Mouse (Mus musculus) brain, embryonic 14.5 days (tissue): ENCODE data around the gene Prickle2. TPM values are rescaled to one million over a fixed set of nuclear protein-coding genes. Genes with fewer than 3 reads are reported as not detected.

ENCODE experiments used
- DNase-seq: peaks from one replicate; pipeline ENCODE4 v3.0.0-alpha.2; 2011; ENCODE audit warnings: low read depth
- CTCF ChIP-seq: fragments of 200-500 bp; IDR thresholded peaks from 2 replicates; pipeline ENCODE4 v1.5.1; 2012; ENCODE audit warnings: inconsistent platforms, mild to moderate bottlenecking, moderate library complexity, borderline replicate concordance; ENCODE audit not compliant: insufficient read depth, insufficient read length; ENCODE audit errors: extremely low read depth
- POLR2A ChIP-seq: fragments of 200-500 bp; IDR thresholded peaks from 2 replicates; pipeline ENCODE4 v1.6.1; 2012; ENCODE audit warnings: mild to moderate bottlenecking, inconsistent platforms, borderline replicate concordance; ENCODE audit not compliant: poor library complexity, insufficient read depth, insufficient read length, severe bottlenecking; ENCODE audit errors: extremely low read depth
- polyA plus RNA-seq: library from polyadenylated mRNA; depleted of rRNA; stranded (reverse); fragments of >200 nt; gene quantifications from 2 replicates; pipeline ENCODE4 v1.2.3, GENCODE M21; 2012

Gene Prickle2
- polyA plus RNA-seq, 1 experiment: 17.8 TPM

- DNase-seq: peak; percentile 93
These were observed 224.8 kb downstream of the Prickle2 start for GRCm38 (mm10) chr6:92480941-92481689.

DNA sequence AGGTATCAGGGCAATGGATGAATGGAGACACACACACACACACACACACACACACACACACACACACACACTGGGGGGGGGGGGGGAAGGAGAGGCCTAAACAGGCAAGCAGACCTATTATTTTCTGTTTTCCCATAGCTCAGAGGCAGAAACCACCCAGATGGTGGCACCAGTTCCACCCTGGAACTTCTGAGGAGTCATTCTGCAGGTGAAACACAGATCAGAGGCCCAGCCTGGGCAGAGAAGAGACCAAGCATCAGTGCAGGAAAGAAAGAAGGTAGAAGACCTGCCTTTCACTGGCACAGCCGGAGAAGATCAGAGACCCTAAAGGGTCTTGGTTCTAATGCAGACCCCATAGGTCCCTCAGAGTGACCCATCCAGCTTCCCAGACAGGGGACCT is 227.3 kb downstream of the Prickle2 start:
- DNase-seq: no peak
- no peak for TF ChIP-seq POLR2A
- no peak for TF ChIP-seq CTCF

More at GRCm38 (mm10) chr6:92480941-92481689, 224.8 kb downstream of the Prickle2 start:
- no peak for TF ChIP-seq CTCF
- TF ChIP-seq POLR2A: no peak

DNA sequence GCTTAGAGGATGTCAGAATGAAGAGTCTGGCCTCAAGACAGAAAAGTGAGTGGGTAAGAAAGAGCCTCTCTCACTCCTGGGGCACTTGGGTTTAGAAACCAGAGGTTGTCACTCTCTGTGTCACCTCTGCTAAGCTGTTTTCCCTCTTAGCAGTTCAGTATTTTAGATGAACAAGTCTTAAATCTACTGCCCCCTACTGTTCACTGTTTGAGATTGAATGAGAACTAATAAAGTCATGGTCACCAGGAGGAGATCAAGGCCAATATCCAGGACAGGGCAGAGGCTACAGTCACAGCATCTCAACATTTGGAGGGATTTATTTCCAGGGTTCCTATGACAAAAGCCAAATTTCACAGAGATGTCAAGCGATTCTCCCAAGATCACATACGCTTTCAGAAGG is 228.3 kb downstream of the Prickle2 start:
- TF ChIP-seq CTCF (no peak), POLR2A (no peak)
- DNase-seq: peak; percentile 42

DNA sequence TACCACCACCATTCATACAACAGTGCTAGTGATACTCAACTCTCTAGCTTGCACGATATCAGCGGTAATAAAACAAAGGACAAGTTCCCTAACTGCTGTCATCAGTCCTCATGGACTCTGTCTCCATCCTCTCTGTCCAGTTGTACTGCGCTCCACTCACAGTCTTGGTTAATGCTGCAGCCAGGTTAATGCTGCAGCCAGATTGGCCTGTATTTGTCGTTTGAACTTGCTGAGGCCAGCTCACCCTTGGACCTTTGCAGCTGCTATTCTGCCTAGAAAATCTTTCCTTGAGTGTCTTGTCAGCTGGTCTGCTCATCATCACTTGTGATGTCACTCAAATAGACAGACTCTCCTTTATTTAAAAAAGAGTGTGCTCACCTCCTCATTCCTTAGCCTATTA is 236.5 kb downstream of the Prickle2 start:
- no peak for DNase-seq
- TF ChIP-seq POLR2A (no peak), CTCF (no peak)

DNA sequence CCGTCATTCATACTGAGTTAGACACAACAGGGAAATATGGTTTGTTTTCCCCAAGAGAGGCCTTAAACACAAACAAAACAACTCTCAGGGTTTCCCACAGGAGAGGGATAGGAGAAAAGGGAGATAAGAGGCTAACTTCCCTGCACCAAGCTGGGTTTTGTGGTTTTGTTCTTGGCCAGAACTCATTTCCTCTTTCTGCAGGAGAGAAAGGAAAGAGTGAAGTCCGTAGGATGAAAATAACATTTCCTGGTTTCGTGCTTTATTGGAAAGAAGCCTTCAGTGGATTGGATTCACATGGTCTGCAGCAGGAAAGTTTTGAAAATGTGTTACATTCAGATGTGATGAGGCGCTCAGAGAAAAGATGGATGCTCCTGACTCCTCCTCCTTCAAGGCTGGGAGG is 237.1 kb downstream of the Prickle2 start:
- TF ChIP-seq POLR2A (no peak), CTCF (no peak)
- no peak for DNase-seq

DNA sequence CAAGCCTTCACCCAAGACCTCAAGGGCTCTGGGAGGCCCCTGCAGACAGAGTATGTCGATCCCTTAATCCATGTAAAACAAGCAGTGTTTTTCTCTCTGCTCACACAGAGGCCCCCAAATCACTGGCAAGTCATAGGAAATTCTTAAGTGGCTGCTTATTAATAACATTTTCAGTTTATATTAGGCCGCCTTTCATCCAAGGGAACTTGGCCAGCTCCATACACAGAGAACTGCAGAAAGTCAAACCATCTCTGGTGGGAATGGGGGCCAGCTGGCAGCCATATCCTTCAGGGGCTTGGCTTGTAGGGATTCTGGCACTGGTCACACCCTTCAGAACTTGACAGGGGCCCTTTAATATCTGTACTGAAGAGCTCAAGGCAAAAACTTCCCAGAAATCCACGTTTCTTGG is 237.6 kb downstream of the Prickle2 start:
- TF ChIP-seq POLR2A (no peak), CTCF (no peak)

GRCm38 (mm10) chr6:92467343-92467742 is 238.6 kb downstream of the Prickle2 start:
- peak; percentile 91 for DNase-seq
- TF ChIP-seq POLR2A (no peak), CTCF (no peak)

More for the DNA sequence above, 237.6 kb downstream of the Prickle2 start:
- no peak for DNase-seq

DNA sequence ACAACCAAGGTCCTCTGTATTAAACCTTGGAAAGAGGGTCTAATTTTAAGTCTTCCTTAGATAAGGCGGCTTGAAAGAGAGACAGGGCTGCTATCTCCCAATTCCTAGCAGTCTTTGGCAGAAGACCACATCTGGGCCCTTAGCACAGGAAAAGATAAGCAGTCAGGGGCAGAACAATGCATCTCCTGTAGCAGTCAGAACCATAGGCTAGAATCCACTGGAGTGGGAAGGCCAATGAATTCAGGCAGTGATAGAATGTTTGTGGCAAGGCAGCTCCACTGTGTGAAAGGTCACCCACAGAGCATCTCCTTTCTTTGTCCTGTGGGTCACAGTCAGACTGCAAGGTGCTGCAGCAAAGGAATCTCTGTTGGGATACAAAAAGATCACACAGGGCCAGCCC is 240.3 kb downstream of the Prickle2 start:
- TF ChIP-seq POLR2A (no peak), CTCF (no peak)
- no peak for DNase-seq

GRCm38 (mm10) chr6:92464781-92465337 is 241.1 kb downstream of the Prickle2 start:
- DNase-seq: peak; percentile 77
- no peak for TF ChIP-seq CTCF
- no peak for TF ChIP-seq POLR2A

DNA sequence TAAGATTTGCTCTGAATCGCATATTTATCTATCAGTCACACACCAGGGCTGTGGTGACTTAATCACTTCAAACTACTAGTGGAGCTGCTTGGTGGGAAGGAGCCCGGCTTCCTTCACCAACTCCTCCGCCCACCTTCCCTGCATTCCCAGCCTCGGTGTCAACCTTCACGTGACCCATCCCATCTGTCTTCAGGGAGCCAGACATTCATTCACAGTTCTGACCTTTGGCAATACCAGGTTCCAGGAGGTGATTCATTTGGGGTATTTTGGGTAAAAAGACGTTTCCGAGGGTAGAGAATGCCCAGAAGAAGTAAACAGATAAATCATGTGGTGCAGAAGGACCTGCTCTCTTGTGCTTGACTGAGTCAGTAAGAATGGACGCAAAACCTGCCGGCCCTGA is 242.2 kb downstream of the Prickle2 start:
- DNase-seq: no peak
- TF ChIP-seq CTCF (no peak), POLR2A (no peak)

- DNase-seq: peak; percentile 47
- TF ChIP-seq CTCF (no peak), POLR2A (no peak)
These were observed 245.2 kb downstream of the Prickle2 start for GRCm38 (mm10) chr6:92460750-92461149.

GRCm38 (mm10) chr6:92458026-92458425 is 247.9 kb downstream of the Prickle2 start:
- no peak for TF ChIP-seq CTCF
- TF ChIP-seq POLR2A: no peak
- DNase-seq: no peak

- no peak for TF ChIP-seq CTCF
- TF ChIP-seq POLR2A: no peak
- no peak for DNase-seq
These were observed 254.5 kb downstream of the Prickle2 start for GRCm38 (mm10) chr6:92451421-92451820.

- no peak for DNase-seq
- TF ChIP-seq CTCF: no peak
- TF ChIP-seq POLR2A: no peak
These were observed 256.0 kb downstream of the Prickle2 start for GRCm38 (mm10) chr6:92449956-92450355.
